Mouse (Mus musculus): ENCODE measurements around the gene Olig3. TPM values are rescaled to one million over a fixed set of nuclear protein-coding genes. Genes with fewer than 3 reads are reported as not detected.

Gene Olig3
- polyA plus RNA-seq, 1 experiment = not detected

DNA sequence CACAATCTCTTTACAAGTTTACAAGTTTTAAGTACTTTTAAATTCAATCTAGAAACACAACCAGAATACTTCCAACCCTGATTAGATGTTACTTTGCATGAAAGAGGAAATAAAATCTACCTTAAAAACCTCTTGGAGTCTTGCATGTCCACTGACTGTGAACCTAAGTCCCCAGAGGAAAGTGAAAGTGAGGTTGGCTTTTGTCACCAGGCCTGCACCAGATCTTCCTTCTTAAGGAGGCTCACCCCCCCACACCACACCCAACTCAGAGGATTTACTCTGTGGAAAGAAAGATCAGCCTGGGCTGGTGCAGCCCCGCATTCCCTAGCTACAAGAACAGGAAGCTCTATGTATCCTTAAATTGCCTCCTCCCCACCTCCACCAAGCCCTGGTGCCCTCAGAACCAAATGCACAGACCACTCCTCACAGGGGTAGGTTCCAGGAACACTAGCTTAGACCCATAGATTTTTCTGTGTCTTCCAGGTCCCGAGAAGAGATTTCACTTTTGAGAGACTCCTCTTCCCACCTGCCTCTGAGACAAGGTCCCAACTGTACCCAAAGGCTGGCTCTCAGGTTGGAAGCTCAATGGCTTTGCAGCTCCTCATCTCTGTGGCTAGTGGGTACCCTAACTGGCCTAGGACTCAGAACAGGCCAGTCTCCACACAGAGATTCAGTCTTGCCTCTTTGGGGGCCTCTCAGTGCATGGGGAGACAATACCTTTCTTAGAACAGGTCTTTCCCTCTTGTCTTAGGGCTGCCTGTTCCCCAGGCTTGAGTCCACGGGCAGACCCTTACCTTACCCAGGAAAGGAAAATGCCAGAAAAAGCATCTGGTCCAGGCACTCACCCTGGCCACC, 4.3 kb downstream of the Olig3 start:
- TF ChIP-seq GATA1 (IDR thresholded peaks at IDR 0.05; ENCODE audit: low read length) (no peak), TAL1 (IDR thresholded peaks at IDR 0.05; ENCODE audit: low read length) (no peak)
- no peak overlapping the region for H3K4me3 ChIP-seq (replicated peaks)
- H3K27me3 ChIP-seq (ENCODE audit: control insufficient read depth) = peaks cover 94% of the 10 kb centered on the region
- H3K4me1 ChIP-seq (ENCODE audit: control insufficient read depth) = no peaks in the 10 kb centered on the region
- H3K36me3 ChIP-seq (ENCODE audit: control insufficient read depth) = no peaks in the 10 kb centered on the region
- H3K9me3 ChIP-seq (ENCODE audit: control insufficient read depth, low read length) = 0 out of 2 replicates have a peak, but pooled peaks cover 2% of the 10 kb centered on the region

DNA sequence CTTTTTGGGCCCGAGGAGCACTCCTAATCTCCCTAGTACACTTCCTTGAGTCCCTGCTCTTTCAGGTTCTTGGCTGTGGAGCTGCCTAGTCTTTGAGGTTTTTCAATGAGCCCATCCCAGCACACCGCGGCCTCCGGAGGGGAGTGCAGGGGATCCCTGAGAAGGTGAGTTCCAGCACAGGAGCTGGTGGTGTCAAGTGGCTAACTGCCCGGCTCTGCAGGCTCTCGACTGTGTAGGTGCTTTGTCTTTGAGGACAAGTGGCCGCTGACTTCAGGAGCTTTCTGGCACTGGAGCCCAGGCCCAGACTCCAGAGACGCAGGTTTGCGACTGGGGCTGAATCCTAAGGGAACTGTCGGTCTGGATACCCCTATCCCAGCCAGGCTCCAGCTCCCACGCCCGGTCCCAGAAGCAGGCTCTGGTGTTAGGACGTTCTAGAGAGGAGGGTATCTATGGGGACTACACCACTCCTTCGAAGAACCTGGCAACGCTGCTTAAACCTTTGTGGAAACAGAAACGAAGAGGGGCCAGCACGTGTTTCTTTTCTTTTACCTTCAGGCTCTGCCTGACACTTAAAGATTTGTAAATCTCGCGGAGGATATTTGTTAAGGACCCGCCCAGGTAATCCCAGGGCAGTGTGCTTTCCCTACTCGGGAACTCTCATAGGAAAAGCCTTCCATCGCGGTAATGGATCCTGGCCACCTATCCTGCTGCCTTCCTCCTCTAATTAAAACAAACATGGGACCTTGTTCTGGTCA, 5.4 kb downstream of the Olig3 start:
- Histone ChIP-seq H3K9me3 (ENCODE audit: control insufficient read depth, low read length) (0 out of 2 replicates have a peak, but pooled peaks cover 2% of the 10 kb centered on the region), H3K27me3 (ENCODE audit: control insufficient read depth) (peaks cover 83% of the 10 kb centered on the region), H3K36me3 (ENCODE audit: control insufficient read depth) (no peaks in the 10 kb centered on the region), H3K4me3 (replicated peaks) (no peak overlapping the region), H3K4me1 (ENCODE audit: control insufficient read depth) (no peaks in the 10 kb centered on the region)
- no peak for TF ChIP-seq GATA1 (IDR thresholded peaks at IDR 0.05; ENCODE audit: low read length)
- TF ChIP-seq TAL1 (IDR thresholded peaks at IDR 0.05; ENCODE audit: low read length) = no peak

DNA sequence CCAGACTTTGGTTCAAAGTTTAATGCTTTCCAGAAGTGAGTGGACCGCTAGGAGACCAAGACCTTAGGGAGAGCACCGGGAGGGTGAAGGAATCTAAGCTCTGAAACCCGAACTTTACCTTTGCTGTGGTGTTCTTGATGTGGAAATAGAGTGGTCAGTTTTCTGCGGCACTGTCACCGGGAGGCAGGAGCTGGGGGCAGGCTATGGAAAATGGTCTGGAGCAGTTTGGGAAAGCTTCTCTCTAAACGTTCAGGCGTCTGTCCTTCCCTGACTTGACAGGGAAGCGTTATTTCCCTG, 5.9 kb downstream of the Olig3 start:
- peaks cover 78% of the 10 kb centered on the region for H3K27me3 ChIP-seq (ENCODE audit: control insufficient read depth)
- no peaks in the 10 kb centered on the region for H3K36me3 ChIP-seq (ENCODE audit: control insufficient read depth)
- H3K4me3 ChIP-seq (replicated peaks) = no peak overlapping the region
- no peaks in the 10 kb centered on the region for H3K4me1 ChIP-seq (ENCODE audit: control insufficient read depth)
- no peaks in the 10 kb centered on the region for H3K9me3 ChIP-seq (ENCODE audit: control insufficient read depth, low read length)
- TF ChIP-seq GATA1 (IDR thresholded peaks at IDR 0.05; ENCODE audit: low read length) = no peak
- no peak for TF ChIP-seq TAL1 (IDR thresholded peaks at IDR 0.05; ENCODE audit: low read length)

DNA sequence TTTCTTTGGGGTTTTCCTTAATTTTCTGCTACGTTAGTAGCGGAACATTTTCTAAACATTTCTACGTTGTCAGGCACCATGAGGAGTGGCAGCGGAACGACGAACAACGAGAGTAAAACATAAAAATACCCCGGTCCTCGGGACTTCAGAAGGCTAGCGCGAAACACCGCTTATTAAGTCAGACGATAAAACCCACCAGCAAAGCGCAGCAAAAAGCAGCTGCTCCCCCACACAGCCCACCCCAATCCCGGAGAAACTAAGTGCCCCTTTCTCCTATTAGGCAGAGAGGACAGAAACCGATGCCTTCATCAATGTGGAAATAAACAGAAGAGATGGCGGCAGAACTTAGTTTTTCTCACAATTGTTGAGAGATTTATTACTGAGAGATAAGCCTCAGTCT, 6.5 kb downstream of the Olig3 start:
- H3K36me3 ChIP-seq (ENCODE audit: control insufficient read depth) = no peaks in the 10 kb centered on the region
- peaks cover 72% of the 10 kb centered on the region for H3K27me3 ChIP-seq (ENCODE audit: control insufficient read depth)
- H3K9me3 ChIP-seq (ENCODE audit: control insufficient read depth, low read length) = no peaks in the 10 kb centered on the region
- no peak overlapping the region for H3K4me3 ChIP-seq (replicated peaks)
- no peak for TF ChIP-seq GATA1 (IDR thresholded peaks at IDR 0.05; ENCODE audit: low read length)
- no peak for TF ChIP-seq TAL1 (IDR thresholded peaks at IDR 0.05; ENCODE audit: low read length)
- no peaks in the 10 kb centered on the region for H3K4me1 ChIP-seq (ENCODE audit: control insufficient read depth)

DNA sequence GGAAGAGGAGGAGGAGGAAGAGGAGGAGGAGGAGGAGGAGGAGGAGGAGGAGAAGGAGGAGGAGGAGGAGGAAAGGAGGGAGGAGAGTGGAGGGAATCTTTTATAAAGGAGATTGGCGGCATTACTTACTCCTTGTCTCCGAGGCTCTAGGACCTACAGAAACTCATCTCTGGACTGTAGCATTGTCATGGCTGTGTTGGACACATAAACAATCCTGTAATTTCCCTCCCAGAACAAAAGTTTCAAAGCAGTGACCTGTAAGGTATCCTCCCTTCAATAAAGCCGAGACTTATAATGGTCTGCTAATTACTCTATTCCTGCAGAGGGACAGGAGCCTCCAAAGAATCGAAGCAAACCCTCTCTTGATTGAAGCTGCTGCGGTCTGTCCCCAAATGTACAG, 7.0 kb downstream of the Olig3 start:
- TF ChIP-seq TAL1 (IDR thresholded peaks at IDR 0.05; ENCODE audit: low read length) (no peak), GATA1 (IDR thresholded peaks at IDR 0.05; ENCODE audit: low read length) (no peak)
- H3K4me3 ChIP-seq (replicated peaks) = no peak overlapping the region
- peaks cover 67% of the 10 kb centered on the region for H3K27me3 ChIP-seq (ENCODE audit: control insufficient read depth)
- no peaks in the 10 kb centered on the region for H3K4me1 ChIP-seq (ENCODE audit: control insufficient read depth)
- H3K9me3 ChIP-seq (ENCODE audit: control insufficient read depth, low read length) = no peaks in the 10 kb centered on the region
- H3K36me3 ChIP-seq (ENCODE audit: control insufficient read depth) = no peaks in the 10 kb centered on the region

GRCm38 (mm10) chr10:19369143-19369542, 12.8 kb downstream of the Olig3 start:
- no peak overlapping the region for H3K4me3 ChIP-seq (replicated peaks)
- H3K4me1 ChIP-seq (ENCODE audit: control insufficient read depth) = no peaks in the 10 kb centered on the region
- H3K27me3 ChIP-seq (ENCODE audit: control insufficient read depth) = peaks cover 10% of the 10 kb centered on the region
- no peaks in the 10 kb centered on the region for H3K9me3 ChIP-seq (ENCODE audit: control insufficient read depth, low read length)
- no peaks in the 10 kb centered on the region for H3K36me3 ChIP-seq (ENCODE audit: control insufficient read depth)
- TF ChIP-seq TAL1 (IDR thresholded peaks at IDR 0.05; ENCODE audit: low read length) (no peak), GATA1 (IDR thresholded peaks at IDR 0.05; ENCODE audit: low read length) (no peak)

- H3K4me3 ChIP-seq (replicated peaks) = no peak overlapping the region
- no peaks in the 10 kb centered on the region for H3K36me3 ChIP-seq (ENCODE audit: control insufficient read depth)
- H3K27me3 ChIP-seq (ENCODE audit: control insufficient read depth) = peaks cover 1% of the 10 kb centered on the region; the same call in 1 of the 2 replicates
- TF ChIP-seq GATA1 (IDR thresholded peaks at IDR 0.05; ENCODE audit: low read length) (no peak), TAL1 (IDR thresholded peaks at IDR 0.05; ENCODE audit: low read length) (no peak)
- no peaks in the 10 kb centered on the region for H3K9me3 ChIP-seq (ENCODE audit: control insufficient read depth, low read length)
- no peaks in the 10 kb centered on the region for H3K4me1 ChIP-seq (ENCODE audit: control insufficient read depth)
These were observed 13.8 kb downstream of the Olig3 start for GRCm38 (mm10) chr10:19370146-19370545.

GRCm38 (mm10) chr10:19372263-19372662, 15.9 kb downstream of the Olig3 start:
- H3K4me3 ChIP-seq (replicated peaks) = no peak overlapping the region
- H3K4me1 ChIP-seq (ENCODE audit: control insufficient read depth) = no peaks in the 10 kb centered on the region
- no peaks in the 10 kb centered on the region for H3K9me3 ChIP-seq (ENCODE audit: control insufficient read depth, low read length)
- H3K36me3 ChIP-seq (ENCODE audit: control insufficient read depth) = no peaks in the 10 kb centered on the region
- TF ChIP-seq GATA1 (IDR thresholded peaks at IDR 0.05; ENCODE audit: low read length) (no peak), TAL1 (IDR thresholded peaks at IDR 0.05; ENCODE audit: low read length) (no peak)
- no peaks in the 10 kb centered on the region for H3K27me3 ChIP-seq (ENCODE audit: control insufficient read depth)

DNA sequence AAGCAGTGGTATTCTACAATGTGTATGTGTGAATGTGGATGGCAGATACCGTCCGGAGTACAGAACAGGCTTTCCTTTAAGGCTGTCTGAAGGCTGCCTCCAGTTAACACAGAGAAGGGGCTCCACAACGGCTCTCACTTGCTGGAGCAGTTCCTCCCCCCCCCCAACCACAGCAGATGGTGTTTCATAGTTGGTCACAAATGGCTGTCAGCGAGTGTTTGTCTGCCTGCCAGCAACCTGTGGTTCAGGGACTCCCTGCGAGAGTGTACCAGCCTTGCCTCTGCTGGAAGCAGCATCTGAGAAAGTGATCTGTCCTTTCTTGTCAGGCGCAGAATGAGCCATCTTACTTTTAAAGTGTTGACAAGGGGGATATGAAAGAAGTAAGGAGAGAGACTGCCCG, 17.5 kb downstream of the Olig3 start:
- Histone ChIP-seq H3K27me3 (ENCODE audit: control insufficient read depth) (no peaks in the 10 kb centered on the region), H3K4me1 (ENCODE audit: control insufficient read depth) (no peaks in the 10 kb centered on the region), H3K9me3 (ENCODE audit: control insufficient read depth, low read length) (no peaks in the 10 kb centered on the region), H3K36me3 (ENCODE audit: control insufficient read depth) (no peaks in the 10 kb centered on the region), H3K4me3 (replicated peaks) (no peak overlapping the region)
- TF ChIP-seq TAL1 (IDR thresholded peaks at IDR 0.05; ENCODE audit: low read length) (no peak), GATA1 (IDR thresholded peaks at IDR 0.05; ENCODE audit: low read length) (no peak)

Measured in erythroblast, embryonic 14.5 days (primary cell).